Mouse (Mus musculus) limb, embryonic 10.5 days (tissue): ENCODE measurements at regions not wholly inside any gene's neighbourhood (a gene's known extent, or its start where the extent isn't known, plus 50 kb on each side); places are given as distances from the start of the nearest gene placed in this dataset.
A peak's percentile ranks its signal among the peaks of the same experiment; 100 is the strongest.
"Not testable (repeated sequence)": the region's sequence is repeated elsewhere in the genome, so short reads cannot be mapped to it uniquely, and the experiment has no call there.

Experiments
- DNase-seq: peaks from one replicate; pipeline ENCODE4 v3.0.0-alpha.2; 2017; ENCODE audit warnings: low spot score
- H3K27ac ChIP-seq: fragments of 300-500 bp; sonication (generic); 2 replicates; pipeline ENCODE4 v1.5.1; 2016; ENCODE audit warnings: mild to moderate bottlenecking
- H3K27me3 ChIP-seq: fragments of 300-500 bp; sonication (generic); 2 replicates; pipeline ENCODE4 v1.6.1; 2016; ENCODE audit warnings: low read depth, mild to moderate bottlenecking; ENCODE audit not compliant: poor library complexity, severe bottlenecking
- H3K36me3 ChIP-seq: fragments of 300-500 bp; sonication (generic); 2 replicates; pipeline ENCODE4 v1.6.1; 2016; ENCODE audit warnings: mild to moderate bottlenecking, moderate library complexity
- H3K4me1 ChIP-seq: fragments of 300-500 bp; sonication (generic); 2 replicates; pipeline ENCODE4 v1.6.1; 2016
- H3K4me3 ChIP-seq: fragments of 300-500 bp; sonication (generic); 2 replicates; pipeline ENCODE4 v1.5.1; 2016; ENCODE audit warnings: mild to moderate bottlenecking, moderate library complexity
- H3K9me3 ChIP-seq: fragments of 300-500 bp; sonication (generic); replicated peaks from 2 replicates; pipeline ENCODE4 v1.6.1; 2016; ENCODE audit warnings: mild to moderate bottlenecking
- WGBS: fragments of 180-500 bp; shearing (Covaris S2); methylation state at CpG from one replicate; pipeline ENCODE4 v1.1.7; 2016; 5-methylcytosine and 5-hydroxymethylcytosine counted together

GRCm38 (mm10) chr13:61710823-61711222 is 140.9 kb upstream of the Cts3 start:
- not testable (repeated sequence) for H3K9me3 ChIP-seq, H3K27ac ChIP-seq, H3K4me3 ChIP-seq, H3K27me3 ChIP-seq, H3K36me3 ChIP-seq, DNase-seq, H3K4me1 ChIP-seq
- WGBS = 15% methylated on average over 11 of the region's 11 CpGs

GRCm38 (mm10) chr13:61665729-61666128 is 95.8 kb upstream of the Cts3 start:
- 14% methylated on average over 46 of the region's 46 CpGs for WGBS
- Histone ChIP-seq H3K4me3 (peak overlapping the region; percentile 30), H3K27me3 (peaks cover 4% of the 10 kb centered on the region; the same call in 1 of the 2 replicates), H3K36me3 (no peaks in the 10 kb centered on the region), H3K27ac (no peak overlapping the region), H3K9me3 (no peaks in the 10 kb centered on the region), H3K4me1 (no peaks in the 10 kb centered on the region)
- no peak for DNase-seq
